Mouse (Mus musculus): ENCODE data around the gene Dock1. TPM values are rescaled to one million over a fixed set of nuclear protein-coding genes. Genes with fewer than 3 reads are reported as not detected.

Dock1 gene
- total RNA-seq, 2 experiments from 2014 or later, result 17.4 to 19.9 TPM

DNA sequence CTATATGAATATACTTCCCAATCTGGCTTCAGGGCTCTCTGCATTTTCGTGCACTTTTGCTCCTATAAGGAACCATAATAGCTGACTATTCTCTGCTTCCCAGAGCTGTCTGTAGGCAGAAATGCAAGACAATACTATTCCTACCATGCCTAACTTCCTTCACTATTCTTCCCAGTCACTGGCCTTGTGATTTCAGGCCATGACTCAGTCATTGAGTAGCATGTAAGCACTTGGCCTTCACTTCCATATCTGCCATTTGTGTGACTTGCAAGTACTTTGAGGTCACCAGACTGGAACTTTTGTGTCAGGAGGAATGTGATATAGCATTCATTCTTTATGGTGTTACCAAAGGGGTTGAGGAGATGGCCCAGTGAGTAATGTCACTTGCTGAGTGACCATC, 439.9 kb downstream of the Dock1 start:
- DNase-seq, result no peak
- intact Hi-C loops (cut with DNase I), result no loop called here

DNA sequence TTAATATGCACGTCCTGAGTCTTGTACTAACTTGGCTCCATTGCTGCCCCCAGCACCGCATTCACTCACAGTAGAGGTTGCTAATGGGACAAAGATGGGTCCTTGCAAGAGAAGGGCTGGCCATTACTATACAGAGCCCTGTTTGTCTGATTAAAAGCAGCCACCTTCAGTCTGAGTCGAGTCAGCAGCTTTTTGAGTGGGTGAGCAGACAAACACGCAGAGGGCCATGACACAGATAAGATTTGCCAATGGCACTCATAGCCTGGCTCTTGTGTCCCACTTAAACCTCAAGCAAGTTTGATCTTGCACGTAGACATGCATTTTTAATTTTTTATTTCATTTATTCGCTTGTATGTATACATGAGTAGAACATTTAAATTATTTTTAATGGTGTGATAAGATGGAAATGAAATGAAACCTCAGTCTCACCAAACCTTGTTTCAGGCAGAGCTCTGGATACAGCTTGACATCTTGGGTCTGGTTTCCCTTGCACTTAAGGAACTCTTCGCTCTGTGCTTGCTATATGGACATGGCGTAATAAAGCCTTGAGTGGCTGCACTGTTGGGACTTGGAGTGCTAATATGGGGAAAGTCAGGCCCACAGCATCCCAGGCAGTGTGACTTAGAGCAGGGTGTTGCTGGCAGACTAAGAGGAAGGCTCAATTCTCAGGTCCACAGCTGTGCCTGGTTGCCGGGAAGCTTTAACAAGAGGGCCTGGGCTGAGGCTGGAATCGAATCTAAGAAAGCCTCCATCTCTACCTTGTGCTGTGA, 455.0 kb downstream of the Dock1 start:
- no peak for DNase-seq
- intact Hi-C loops (cut with DNase I), result no loop called here

DNA sequence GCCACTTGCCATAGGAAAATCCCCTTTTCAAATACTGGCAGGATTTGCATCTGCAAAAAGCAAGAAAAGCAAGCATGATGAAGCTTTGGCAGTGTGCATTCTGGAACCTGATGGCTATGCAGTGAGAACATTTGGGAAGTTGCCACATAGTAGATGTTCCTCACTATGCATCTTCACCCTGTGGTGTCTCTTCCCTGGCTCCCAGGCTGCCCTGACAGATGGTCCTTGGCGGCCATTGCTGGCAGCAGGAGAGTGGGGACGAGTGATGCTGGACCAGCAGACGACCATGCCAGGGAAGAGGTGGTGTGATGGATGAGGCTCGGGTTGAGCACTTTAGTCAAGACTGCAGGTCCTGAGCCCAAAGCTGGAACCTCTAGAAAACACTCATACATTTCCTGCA, 462.0 kb downstream of the Dock1 start:
- peak; percentile 71 for DNase-seq
- intact Hi-C loops (cut with DNase I), result no loop called here

DNA sequence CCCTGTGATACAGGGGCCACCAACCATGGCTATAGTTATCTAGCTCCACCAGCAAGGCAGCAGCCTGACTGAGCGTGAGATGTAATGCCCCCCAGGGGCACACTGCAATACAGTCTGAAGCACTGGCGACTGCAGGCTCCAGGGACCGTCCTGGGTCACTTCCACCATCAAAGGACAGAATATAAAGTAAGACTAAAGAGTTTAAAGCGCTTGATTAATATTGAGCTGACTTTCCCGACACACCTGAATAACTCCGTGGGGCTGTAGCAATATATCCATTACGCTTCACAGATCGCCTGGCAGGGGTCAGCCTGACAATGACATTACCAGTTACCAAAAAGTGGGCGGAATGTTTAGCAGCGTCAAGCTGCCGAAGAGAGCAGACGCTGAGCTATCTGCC, 464.2 kb downstream of the Dock1 start:
- intact Hi-C loops (cut with DNase I), result no loop called here
- peak; percentile 18 for DNase-seq

DNA sequence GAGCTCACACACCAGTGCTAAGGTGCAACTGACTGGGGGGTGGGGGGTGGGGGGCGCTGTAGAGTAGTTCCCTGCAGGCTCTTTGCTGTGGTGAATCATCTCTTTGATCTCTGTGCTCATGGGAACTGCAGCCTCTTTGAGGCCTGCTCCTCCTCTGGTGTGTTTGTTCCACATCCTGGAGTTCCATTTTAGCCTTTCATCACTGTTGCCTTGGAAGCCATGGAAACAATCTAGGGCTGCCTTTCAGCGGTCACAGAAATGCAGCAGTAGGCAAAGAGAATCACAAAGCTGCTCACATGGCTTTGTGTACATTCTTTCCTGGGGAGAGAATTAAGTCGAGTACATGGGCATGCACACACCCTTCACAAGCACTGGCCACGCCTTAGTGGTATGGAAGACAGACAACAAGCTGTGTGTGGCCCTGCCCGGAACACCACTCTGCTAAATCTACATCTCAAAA, 468.7 kb downstream of the Dock1 start:
- no peak for DNase-seq
- intact Hi-C loops (cut with DNase I), result no loop called here

DNA sequence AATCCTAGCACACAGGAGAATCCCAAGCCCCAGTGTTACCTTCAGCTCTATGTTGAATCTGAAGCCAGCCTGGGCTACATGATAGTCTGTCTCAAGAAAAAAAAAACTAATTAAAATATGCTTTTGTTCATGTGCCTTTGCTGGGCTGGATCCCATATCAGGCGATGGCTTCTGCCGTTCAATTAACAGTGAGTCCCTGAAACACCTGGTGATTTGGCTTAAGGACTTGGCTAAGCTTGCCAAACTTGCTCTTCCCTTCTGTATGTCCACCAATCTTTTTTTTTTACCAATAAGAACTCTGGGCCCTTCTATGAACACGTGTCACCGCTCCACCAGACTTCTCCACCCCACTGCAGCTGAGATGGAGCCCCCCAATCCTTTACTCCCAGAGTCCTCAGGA, 474.3 kb downstream of the Dock1 start:
- no peak for DNase-seq
- intact Hi-C loops (cut with DNase I), result no loop called here

DNA sequence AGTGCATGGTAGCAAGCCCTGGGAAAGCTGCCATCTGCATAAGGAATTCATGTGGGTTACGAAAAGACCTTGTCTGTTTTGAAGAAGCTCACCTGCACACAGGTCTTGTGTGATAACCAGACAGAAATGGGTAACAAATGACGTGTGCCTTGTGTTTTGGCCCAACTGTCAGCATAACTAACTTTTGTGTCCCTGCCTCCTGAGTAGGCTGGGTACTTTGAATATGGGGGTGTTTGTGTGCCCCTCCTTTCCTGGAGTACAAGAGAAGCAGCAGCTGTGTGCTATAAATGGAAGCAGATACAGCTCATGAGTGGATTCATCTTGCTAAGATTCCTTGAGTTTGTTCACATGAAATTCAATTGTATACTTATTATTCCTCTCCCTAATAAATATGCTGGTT, 480.5 kb downstream of the Dock1 start:
- intact Hi-C loops (cut with DNase I), result no loop called here
- no peak for DNase-seq

DNA sequence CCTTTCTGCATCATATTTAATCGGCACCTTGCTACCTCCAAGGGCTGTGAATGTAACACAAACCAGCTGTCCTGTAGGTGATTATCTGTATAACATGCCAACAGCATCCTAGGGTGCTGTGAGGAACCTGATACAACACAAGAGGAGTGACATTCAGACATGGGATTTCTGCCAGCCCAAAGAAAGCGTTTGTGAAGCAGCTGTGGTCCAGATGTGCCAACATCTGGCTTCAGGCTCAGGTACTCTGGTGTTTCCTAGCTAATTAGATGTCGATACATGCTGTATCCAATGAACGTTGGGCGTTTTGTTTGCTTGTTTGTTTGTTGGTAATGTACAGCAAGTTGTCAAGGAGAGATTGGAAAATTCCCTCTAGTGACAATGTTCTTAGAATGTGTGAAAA, 487.1 kb downstream of the Dock1 start:
- no peak for DNase-seq
- intact Hi-C loops (cut with DNase I), result no loop called here

DNA sequence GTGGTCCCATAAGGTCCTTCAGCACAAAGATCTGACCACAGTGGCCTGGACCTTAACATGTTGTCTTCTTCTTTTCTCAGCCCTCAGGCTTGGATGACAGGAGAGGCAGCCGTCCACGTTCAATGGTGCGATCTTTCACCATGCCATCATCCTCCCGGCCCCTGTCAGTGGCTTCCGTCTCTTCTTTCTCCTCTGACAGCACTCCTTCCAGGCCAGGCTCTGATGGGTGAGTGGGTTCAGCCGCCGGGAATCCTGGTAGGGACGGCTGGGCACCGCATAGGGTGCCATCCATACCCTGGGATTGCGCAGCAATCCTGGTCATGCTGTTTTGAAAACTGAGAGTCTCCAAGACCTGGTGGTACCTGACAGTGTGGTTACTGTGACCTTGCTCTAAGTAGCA, 487.9 kb downstream of the Dock1 start:
- no peak for DNase-seq
- intact Hi-C loops (cut with DNase I), result no loop called here

DNA sequence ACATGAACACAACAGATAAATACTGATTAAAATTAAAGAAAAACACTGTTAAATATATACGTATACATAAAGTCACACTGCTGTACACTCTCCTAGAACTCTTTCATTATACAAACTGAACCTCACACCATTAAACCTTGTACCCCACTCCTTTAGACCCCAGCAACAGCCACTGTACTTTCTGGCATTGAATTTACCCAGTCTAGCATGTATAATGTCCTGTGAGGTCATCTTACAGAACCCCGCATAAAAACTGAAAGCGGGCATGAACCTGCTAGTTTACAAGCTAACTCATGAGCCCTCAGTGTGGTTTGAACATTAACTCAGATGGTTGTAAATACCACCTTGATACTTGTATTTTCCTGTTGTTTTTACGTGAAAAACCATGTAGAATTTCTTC, 489.2 kb downstream of the Dock1 start:
- DNase-seq, result no peak
- intact Hi-C loops (cut with DNase I), result no loop called here

DNA sequence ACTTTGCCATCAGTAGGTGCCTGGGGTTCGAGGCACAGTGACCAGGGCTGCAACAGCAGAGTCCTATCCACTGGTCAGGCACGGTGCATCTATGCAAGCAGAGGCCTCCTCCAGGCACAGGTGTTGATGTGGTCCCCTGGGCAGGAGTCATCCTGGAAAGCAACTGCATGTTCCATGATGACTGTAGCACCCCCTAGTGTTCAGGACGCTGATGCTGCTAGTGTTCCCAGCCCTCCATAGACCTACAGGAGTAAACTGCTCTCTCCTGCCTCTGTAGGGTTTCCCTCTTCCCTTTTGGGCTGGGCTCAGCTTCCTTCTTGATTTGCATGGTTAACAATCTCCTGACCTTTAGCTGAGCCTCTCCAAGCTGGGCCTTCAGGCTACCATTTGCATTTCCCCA, 494.7 kb downstream of the Dock1 start:
- intact Hi-C loops (cut with DNase I), result no loop called here
- peak; percentile 66 for DNase-seq

DNA sequence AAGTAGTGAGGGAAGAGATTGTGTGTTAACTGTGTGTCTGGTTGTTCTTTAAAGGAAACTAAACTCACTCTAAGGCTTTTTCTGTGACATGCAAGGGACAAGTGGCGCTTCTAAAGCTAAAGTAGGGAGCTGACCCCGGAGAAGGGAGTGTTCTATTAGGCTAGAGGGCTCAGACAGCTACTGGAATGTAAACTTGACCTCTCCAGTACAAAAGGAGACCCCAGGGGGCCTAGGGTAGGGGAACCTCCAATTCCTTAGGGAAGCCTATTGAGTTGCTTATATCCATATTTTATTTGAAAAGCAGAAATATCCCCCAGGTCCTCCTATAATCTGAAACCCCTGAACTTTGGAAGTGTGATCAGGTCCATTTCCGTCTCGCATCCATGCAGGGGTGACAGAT, 499.5 kb downstream of the Dock1 start:
- intact Hi-C loops (cut with DNase I), result no loop called here
- DNase-seq, result no peak

DNA sequence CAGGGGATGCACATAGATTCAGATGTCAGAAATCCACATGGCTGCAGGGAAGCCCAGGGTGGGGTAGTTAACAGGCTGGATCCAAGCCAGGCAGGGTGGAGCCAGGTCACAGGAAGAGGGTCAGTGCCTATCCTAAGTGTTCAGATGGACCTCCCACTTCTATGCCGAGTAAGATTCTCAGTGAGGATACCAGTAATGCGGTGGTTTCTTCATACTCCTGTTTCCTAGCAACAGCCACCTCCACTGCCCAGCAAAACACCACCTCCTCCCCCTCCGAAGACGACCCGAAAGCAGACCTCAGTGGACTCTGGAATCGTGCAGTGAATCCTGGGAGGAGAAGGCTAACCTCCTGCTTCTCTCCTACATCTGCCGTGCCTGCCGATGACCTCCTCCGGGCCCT, 501.8 kb downstream of the Dock1 start:
- peak; percentile 12 for DNase-seq
- intact Hi-C loops (cut with DNase I), result no loop called here

DNA sequence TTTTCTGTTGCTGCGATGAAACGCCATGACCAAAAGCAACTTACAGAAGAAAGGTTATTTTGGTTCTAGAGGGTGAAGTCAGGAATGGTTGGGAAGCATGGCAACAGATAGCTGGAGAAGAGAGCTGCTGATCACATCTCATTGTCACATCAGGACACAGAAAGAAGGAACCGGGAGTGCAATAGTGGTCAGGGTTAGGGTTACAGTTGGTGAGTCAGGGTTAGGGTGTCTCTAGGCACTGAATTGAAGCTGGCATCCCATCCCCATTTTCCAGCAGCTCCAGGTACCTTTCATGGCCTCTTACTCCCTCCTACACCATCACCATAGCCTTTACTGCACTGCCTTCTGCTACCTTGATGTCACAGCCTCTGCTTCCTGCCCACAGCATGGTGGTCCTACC, 523.7 kb downstream of the Dock1 start:
- no peak for DNase-seq
- intact Hi-C loops (cut with DNase I), result no loop called here

DNA sequence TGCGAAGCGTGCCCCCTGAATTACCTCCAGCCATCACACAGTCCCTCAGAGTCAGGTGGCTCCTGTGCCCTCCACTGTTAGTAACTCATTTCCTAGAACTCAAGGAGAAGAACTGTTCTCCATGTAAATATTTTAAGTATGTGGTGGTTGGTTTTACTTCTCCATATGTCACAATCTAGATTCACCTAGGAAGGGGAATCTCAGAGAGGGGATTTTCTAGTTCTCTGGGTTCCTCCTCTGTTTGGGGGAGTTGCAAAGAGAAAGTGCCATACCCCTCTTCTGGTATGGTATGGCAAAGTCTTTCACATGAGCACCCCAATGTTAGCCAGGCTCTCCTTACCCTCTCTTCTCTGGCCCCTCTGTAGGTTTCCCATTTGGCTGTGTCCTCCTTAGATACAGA, 525.2 kb downstream of the Dock1 start:
- intact Hi-C loops (cut with DNase I), result no loop called here
- no peak for DNase-seq

DNA sequence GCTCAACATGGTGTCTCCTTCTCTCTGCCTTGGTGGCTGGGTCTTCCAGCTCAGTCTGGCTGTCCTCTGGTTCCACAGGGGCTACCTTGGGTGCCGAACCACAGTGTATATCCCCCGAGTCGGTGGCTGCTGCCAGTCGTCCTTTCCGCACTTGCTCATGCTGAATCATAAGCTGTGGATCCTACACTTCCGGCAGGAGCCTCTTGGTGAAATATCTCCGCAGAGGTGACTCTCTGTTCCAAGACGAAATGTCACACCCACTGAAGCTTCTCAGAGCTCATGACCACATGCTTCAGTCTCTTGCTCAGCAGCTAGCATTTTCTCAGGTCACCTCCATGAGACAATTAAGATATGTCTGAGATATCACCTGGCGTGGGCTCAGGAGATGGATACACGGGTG, 526.4 kb downstream of the Dock1 start:
- no peak for DNase-seq

DNA sequence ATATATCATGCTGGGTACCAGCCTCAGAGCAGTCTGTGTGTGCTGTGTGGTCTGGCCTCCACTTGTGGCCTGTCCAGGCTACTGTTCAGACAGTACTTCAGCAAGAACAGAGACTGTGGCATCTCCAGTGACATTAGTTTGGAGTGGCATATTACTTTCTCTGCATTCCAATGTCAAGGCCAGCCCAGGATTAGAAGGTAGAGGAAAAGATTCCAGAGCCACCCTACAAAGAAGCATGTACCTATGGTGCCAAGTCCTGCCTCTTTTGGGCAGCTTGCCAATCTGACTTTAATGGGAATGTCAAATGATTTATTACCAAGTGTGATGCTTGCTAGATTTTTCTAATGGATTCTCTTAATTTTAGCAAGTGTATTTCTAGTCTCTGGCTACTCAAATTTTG, 533.5 kb downstream of the Dock1 start:
- intact Hi-C loops (cut with DNase I), result no loop called here
- no peak for DNase-seq

More for the DNA sequence above, 526.4 kb downstream of the Dock1 start:
- intact Hi-C loops (cut with DNase I), result no loop called here

DNA sequence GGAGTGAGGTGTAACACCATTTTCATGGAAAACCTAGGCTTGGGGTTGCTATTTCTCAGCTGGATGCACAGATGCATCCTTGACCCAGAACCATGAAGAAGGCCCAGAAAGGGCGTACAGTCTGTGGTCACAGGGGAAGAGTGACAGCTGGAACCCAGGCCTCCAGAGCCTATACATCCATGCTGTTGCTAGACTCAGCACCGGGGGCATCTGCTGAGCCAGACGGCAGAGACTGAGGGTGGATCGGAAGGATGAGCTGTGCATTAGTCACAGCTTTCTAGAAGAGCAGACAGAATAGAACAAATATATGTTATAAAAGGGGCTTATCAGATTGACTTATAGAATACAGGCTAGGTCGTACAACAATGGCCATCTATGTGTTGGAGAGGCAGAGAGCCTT, 534.7 kb downstream of the Dock1 start:
- intact Hi-C loops (cut with DNase I), result no loop called here
- DNase-seq, result no peak

DNA sequence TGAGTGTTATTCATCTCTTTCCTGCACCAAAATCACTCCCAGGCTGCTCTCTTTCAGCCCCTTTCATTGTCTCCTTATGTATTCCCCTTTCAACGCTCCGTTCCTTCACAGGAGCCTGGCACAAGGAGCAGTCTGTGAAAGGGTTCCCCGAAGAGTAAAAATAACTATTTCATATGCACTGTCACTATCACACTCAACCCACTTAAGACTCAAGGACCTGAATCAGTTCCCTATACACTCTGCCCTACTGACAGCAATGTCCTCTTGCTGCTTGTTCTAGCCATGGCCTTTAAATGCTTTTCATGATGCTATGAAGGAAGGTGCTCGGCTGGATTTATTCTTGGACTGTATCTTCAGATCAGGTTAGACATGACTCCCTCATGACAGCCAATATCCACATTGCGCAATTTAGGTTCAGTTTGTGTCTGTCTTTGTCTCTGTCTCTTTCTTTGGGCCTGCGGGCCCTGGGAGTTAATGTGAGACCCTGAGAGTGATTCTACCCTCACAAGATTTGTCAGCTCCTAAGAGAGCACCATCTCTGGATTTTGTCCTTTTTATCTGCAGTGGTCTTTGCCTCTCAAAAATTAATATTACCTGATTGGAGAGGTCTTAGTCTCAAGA, 538.6 kb downstream of the Dock1 start:
- DNase-seq, result no peak
- intact Hi-C loops (cut with DNase I), result no loop called here

DNA sequence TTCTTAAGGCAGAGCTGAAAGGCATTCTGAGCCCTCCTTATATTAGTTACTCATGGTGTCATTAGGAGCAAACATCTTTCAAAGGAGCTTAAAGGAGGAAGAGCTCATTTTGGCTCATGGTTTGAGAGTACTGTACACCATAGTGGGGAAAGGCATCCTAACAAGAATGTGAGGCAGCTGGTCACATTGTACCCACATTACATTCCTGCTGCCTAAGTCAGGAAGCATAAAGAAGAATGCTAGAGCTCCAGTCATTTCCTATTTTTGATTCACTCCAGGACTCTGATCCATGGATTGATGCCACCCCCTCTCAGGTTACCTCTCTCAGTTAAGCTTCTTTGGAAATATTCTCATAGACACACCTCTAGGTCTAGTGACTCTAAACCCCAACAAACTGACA, 539.8 kb downstream of the Dock1 start:
- DNase-seq, result no peak
- intact Hi-C loops (cut with DNase I), result no loop called here

DNA sequence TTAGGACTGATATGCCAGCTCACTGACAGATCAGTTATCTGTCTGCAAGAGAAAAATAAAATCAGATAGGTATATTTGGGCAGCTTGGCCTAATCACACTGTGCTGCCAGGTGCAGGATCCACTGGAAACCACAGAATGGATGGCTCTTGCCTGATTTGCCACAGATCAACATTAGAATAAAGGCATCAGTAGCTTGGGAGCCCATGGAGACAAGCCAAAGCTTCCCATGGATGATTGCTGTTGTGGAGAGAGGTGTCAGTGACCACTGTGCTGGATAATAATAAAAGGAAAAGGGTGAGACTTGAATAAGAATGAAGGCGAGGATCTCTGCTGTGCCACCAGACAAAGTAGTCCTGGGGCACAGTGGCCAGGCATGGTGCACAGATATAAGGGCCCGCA, 540.4 kb downstream of the Dock1 start:
- intact Hi-C loops (cut with DNase I), result no loop called here

DNA sequence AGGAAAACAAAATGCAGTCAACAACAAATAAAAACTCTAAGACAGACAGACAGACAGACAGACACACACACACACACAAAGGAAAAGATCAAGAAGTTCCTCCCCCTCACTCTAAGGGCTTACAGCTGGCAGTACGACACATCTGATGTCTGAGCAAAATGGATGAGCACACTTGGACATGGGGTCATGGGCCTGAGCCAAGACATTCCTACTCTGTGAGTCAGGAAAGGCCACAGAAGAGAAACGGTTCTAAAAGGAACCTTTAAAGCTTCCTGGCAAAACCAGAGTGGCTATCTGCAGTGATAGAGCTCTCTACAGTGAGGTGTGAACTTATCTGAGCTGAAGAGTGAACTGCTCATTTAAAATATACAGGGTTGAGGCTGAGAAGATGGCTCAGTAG, 542.1 kb downstream of the Dock1 start:
- intact Hi-C loops (cut with DNase I), result no loop called here
- no peak for DNase-seq

More for the DNA sequence above, 540.4 kb downstream of the Dock1 start:
- peak; percentile 47 for DNase-seq

DNA sequence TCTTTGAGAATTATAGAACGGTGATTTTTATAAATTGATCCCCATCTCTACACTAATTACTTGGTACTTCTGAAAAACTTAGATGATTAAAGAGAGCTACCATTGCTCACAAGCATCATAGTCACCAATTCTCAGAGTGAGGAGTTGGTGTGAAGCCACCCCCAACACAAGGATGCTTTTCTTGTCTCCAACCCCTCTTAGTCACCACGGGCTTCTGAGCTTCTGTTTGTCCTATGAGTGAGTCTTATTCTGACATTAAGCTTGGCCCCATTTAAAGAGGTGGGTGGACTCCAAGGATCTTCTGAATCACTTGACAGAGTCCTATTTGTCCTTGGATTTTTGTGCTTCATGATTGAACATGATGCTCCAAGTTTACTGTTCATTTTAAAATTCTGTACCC, 551.0 kb downstream of the Dock1 start:
- DNase-seq, result no peak
- intact Hi-C loops (cut with DNase I), result no loop called here
